Mouse (Mus musculus) bone marrow macrophage, adult 2 months (primary cell): Measurements from ENCODE around the gene Unc93b1. TPM values are rescaled to one million over a fixed set of nuclear protein-coding genes. Genes with fewer than 3 reads are reported as not detected.
"Not testable (repeated sequence)": the region's sequence is repeated elsewhere in the genome, so short reads cannot be mapped to it uniquely, and the experiment has no call there.

Source experiments
- H3K27ac ChIP-seq: 2 replicates; pipeline ENCODE4 v1.5.1; 2012; ENCODE audit warnings: low read depth, low read length; ENCODE audit not compliant: insufficient read depth
- H3K4me1 ChIP-seq: 2 replicates; pipeline ENCODE4 v1.6.1; 2012; ENCODE audit warnings: low read length; ENCODE audit not compliant: control insufficient read depth, insufficient read depth
- H3K4me3 ChIP-seq: 2 replicates; pipeline ENCODE4 v1.5.1; 2012; ENCODE audit warnings: mild to moderate bottlenecking, low read length, moderate library complexity; ENCODE audit not compliant: insufficient read depth
- CTCF ChIP-seq: IDR thresholded peaks from 2 replicates; pipeline ENCODE4 v1.5.1; 2012; ENCODE audit warnings: low read depth, mild to moderate bottlenecking, low read length, moderate library complexity
- POLR2A ChIP-seq: IDR thresholded peaks from 2 replicates; pipeline ENCODE4 v1.6.1; 2012; ENCODE audit warnings: mild to moderate bottlenecking, low read depth, low read length, borderline replicate concordance
- polyA plus RNA-seq: library from polyadenylated mRNA; stranded (reverse); fragments of >200 nt; gene quantifications from 2 replicates; pipeline ENCODE4 v1.2.4, GENCODE M21; 2012; ENCODE audit not compliant: missing spikeins, insufficient read depth, insufficient read length

The Unc93b1 gene
- polyA plus RNA-seq, 1 experiment, result 1,428 TPM

DNA sequence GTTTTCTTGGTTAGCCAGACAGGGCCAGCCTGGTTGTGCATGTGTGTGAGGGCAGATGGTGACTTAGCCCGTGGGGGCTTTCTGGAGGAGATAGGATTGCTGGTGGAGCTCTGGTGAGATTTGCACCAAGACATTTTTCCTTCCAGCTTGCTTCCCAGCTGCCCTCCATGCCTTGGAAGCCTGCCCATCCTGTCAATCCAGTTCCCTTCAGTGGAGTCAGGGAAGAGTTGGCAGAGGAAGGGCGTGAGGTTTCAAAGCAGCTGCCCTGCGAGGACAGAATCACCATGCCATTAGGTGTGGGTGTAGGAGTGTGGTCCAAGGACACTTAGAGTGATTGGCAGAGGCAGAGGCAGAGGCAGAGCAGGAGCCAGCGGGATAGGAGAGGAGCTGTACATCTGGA, 23.5 kb downstream of the Unc93b1 start, which contains the start of gene Aldh3b3:
Aldh3b3 (plus strand) TSS at position 176 of the 400 bp plus-strand sequence.
- H3K27ac ChIP-seq, result no peak within 1 kb of the TSS
- H3K4me3 ChIP-seq, result no peak within 1 kb of the TSS
- TF ChIP-seq POLR2A (no peak), CTCF (no peak)
- peaks cover 3% of the 10 kb centered on the region; the same call in 1 of the 2 replicates for H3K4me1 ChIP-seq

DNA sequence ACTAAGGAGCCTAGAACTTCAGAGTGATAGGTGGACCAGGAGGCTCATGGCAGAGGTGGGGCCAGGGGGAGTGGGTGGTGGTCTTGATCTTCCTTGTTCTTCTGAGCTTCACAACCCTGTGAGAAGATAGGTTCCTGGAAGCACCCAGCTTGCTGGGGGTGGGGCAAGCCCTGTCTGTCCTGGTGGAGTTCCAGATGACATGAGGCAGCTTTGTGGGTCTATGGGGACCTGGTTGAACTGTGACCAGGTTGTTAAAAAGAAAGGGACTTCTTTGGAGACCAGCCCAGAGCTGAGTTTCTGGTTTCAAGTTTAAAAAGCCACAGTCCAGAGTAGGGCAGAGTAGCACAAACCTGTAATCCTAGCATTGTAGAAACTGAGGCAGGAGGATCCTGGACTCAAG, 24.0 kb downstream of the Unc93b1 start:
- no peak overlapping the region for H3K27ac ChIP-seq
- TF ChIP-seq POLR2A (no peak), CTCF (no peak)
- H3K4me1 ChIP-seq, result peaks cover 3% of the 10 kb centered on the region; the same call in 1 of the 2 replicates
- H3K4me3 ChIP-seq, result no peak overlapping the region

DNA sequence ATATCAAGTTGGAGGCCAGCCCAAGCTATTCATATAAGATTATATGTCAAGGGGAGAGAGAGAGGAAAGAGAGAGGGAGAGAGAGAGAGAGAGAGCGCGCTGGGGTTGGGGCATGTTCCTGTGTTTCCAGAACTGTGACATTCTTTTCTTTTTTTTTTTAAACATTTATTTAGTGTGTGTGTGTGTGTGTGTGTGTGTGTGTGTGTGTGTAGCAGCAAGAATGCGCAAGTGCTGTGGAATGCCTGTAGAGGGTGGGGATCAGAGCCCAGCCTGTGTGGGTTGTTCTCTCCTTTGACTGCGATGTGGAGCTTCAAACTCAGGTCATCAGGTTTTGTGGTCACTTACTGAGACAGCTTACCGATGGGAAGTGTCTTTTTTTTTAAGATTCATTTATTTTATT, 25.2 kb downstream of the Unc93b1 start:
- no peaks in the 10 kb centered on the region for H3K4me1 ChIP-seq
- TF ChIP-seq CTCF (no peak), POLR2A (no peak)
- no peak overlapping the region for H3K4me3 ChIP-seq
- H3K27ac ChIP-seq, result no peak overlapping the region

DNA sequence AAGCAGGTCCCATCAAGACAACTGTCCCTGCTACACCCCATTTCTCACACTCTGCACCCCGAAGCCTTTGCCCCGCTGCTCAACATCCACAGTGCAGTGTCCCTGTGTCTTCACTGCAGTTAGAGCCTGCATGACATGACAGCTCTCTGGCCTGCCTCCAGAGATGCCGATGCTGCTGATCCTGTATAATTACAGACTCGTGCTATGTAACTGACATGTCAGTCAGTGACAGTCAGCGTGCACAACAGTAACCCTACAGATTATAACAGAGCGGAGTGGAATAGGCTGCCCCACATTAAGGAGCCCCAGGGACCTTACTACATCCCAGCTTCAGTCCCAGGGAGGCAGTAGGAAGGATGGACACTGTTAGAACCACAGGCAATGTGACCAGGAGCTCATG, 26.8 kb downstream of the Unc93b1 start:
- H3K4me1 ChIP-seq, H3K4me3 ChIP-seq, H3K27ac ChIP-seq: not testable (repeated sequence)

DNA sequence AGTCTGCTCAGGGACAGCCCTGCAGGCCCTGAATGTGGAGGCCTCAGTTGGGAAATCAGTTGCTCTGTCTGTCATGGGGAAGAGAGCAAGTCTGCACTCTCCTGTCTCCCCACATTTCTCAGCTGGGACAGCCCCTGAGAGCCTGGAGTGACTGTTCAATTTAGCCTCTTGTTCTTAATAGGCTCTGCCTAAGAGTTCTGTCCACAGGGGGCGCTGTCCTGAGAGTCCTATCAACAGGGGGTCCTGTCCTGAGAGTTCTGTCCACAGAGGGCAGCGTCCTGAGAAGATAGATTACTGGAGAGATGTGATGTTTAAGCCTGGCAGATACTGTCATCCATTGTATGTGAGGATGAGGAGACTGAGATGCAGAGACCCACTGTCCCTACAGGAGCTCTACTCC, 27.5 kb downstream of the Unc93b1 start:
- Histone ChIP-seq H3K4me1 (no peaks in the 10 kb centered on the region), H3K27ac (no peak overlapping the region), H3K4me3 (no peak overlapping the region)
- TF ChIP-seq CTCF, result peak; percentile 62
- TF ChIP-seq POLR2A, result no peak

DNA sequence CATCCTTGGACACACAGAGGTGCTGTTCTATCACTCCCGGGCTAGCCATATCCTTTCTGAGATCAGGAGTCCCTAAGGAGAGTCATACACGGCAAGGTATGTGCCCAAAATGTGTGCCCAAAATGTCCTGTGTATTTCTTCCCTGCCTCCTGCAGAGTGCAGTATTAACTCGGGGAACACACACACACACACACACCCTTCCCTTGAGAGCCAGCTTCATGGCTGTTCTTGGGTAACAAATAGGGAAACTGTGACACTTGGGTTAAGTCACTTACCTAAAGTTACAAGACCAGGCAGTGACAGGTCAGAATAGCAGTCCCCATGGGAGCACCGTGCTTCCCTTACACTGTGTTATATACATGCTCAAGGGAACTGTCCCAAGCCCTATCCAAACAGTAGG, 29.0 kb downstream of the Unc93b1 start:
- H3K4me1 ChIP-seq, result no peaks in the 10 kb centered on the region
- H3K27ac ChIP-seq, result no peak overlapping the region
- no peak for TF ChIP-seq CTCF
- no peak for TF ChIP-seq POLR2A
- H3K4me3 ChIP-seq, result no peak overlapping the region

DNA sequence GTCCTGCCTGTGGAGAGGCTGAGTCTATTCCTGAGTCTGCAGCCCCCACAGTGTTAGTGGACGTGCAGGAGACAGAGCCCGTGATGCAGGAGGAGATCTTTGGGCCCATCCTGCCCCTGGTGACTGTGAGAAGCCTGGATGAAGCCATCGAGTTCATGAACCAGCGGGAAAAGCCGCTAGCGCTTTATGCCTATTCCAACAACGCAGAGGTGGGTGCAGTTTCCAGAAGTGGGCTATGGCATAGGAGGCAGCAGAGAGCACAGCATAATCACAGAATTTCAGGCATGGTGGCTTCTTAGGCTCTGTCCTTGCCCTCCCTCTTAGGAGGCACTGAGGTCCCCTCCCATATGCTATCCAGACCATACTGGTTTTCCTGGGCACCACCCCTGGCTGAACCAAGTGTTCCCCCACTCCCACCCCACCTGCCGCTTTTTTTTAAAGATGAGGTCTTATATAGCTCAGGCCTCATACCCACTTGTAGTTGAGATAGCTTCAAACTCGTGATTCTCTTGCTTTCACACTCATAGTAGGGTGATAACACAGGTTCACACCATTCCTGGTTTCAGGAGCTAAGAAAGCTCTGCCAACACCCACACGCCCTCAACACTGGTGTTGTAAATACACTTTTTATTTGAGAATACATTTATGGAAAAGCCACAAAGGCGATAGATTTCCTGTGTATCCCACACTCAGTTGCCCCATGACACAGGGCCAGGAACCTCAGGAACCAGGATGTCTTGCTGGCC, 31.5 kb downstream of the Unc93b1 start:
- Histone ChIP-seq H3K4me3 (no peak overlapping the region), H3K4me1 (no peaks in the 10 kb centered on the region), H3K27ac (no peak overlapping the region)
- TF ChIP-seq POLR2A, result no peak
- no peak for TF ChIP-seq CTCF

DNA sequence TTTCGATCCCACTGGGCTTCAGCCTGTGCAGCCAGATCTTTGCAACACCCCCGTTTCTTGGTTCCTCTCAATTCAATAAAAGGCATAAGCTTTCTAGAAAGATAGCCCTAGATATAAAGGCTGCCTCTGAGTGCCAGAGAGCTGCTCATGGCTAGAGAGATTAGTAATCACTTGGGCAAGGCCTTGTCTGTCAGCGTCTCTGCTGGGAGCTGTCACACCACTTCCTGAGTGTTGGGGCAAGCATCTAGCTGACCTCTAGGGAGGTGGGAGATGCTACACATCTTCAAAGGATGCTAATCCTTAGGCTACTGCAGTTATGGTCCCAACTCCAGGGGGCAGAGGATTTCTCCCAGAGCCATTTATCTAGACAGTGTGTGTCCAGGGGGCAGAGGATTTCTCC, 32.3 kb downstream of the Unc93b1 start:
- Histone ChIP-seq H3K4me1 (no peaks in the 10 kb centered on the region), H3K27ac (no peak overlapping the region), H3K4me3 (no peak overlapping the region)
- no peak for TF ChIP-seq CTCF
- TF ChIP-seq POLR2A, result no peak

DNA sequence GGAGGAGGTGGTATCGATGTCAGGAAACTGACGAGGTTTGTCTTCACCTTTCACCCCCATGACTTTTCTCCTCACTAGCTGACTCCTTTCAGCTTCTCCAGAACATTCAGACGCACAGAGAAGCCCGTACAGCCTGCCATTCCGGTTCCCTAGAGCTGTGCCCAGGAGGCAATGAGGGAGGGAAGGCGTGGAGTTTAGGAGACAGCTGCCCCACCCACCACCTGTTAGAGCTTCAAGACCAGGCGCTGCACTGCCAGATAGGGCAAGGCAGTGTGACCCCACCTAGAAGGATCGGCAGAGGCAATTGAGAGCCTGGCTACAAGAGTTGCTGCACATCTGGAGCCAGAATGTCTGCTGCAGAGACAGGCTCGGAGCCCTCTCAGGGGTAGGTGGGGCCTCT, 37.2 kb downstream of the Unc93b1 start, which contains the start of gene Aldh3b2:
Aldh3b2 (plus strand) TSS at position 100 of the 400 bp plus-strand sequence.
- no peaks in the 10 kb centered on the region for H3K4me1 ChIP-seq
- TF ChIP-seq POLR2A (no peak), CTCF (no peak)
- H3K4me3 ChIP-seq, result no peak within 1 kb of the TSS
- no peak within 1 kb of the TSS for H3K27ac ChIP-seq

DNA sequence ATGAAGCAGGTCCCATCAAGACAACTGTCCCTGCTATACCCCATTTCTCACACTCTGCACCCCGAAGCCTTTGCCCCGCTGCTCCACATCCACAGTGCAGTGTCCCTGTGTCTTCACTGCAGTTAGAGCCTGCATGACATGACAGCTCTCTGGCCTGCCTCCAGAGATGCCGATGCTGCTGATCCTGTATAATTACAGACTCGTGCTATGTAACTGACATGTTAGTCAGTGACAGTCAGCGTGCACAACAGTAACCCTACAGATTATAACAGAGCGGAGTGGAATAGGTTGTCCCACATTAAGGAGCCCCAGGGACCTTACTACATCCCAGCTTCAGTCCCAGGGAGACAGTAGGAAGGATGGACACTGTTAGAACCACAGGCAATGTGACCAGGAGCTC, 39.6 kb downstream of the Unc93b1 start:
- H3K4me1 ChIP-seq, H3K27ac ChIP-seq, H3K4me3 ChIP-seq: not testable (repeated sequence)

DNA sequence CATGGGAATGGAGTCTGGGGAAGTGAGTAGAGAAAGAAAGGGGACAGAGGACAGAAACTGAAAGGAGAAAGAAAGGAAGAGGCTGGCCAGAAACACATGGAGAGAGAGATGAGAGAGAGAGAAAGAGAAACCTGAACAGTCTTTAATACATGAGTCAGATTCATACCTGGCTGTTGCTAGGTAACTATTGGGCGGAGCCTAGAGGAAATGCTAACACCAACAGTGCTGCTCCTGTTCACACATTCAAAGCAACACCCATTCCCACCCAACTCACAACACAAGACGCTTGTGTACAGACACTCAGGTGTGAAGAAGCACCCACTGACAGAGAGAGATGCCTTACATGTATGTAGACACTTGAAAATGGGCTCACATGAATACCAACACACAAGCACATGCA, 40.9 kb downstream of the Unc93b1 start:
- TF ChIP-seq CTCF (no peak), POLR2A (no peak)
- no peak overlapping the region for H3K27ac ChIP-seq
- no peak overlapping the region for H3K4me3 ChIP-seq
- no peaks in the 10 kb centered on the region for H3K4me1 ChIP-seq
